Mouse (Mus musculus) G1E (cell line): ENCODE data around the gene Hikeshi. TPM values are rescaled to one million over a fixed set of nuclear protein-coding genes. Genes with fewer than 3 reads are reported as not detected.
A peak's percentile ranks its signal among the peaks of the same experiment; 100 is the strongest.

Experiments
- ATAC-seq: 2 replicates; pipeline ENCODE4 v1.8.0; 2016; ENCODE audit warnings: mild to moderate bottlenecking; ENCODE audit not compliant: insufficient number of reproducible peaks, poor library complexity, low FRiP score, severe bottlenecking; ENCODE audit errors: extremely low read depth
- DNase-seq: peaks from one replicate; pipeline ENCODE4 v3.0.0; 2012; ENCODE audit warnings: low spot score
- H3K27me3 ChIP-seq: 2 replicates; pipeline ENCODE4 v1.6.1; 2012; ENCODE audit warnings: mild to moderate bottlenecking, low read length, inconsistent platforms; ENCODE audit not compliant: insufficient read depth
- H3K36me3 ChIP-seq: replicated peaks from 2 replicates; pipeline ENCODE3; 2012; ENCODE audit warnings: mild to moderate bottlenecking, inconsistent platforms
- H3K4me1 ChIP-seq: 2 replicates; pipeline ENCODE4 v1.6.1; 2012; ENCODE audit warnings: low read depth, low read length, inconsistent platforms, mixed read lengths; ENCODE audit not compliant: insufficient read depth
- H3K4me3 ChIP-seq: 2 replicates; pipeline ENCODE4 v1.5.1; 2012; ENCODE audit warnings: low read depth, mild to moderate bottlenecking, inconsistent platforms, low read length, moderate library complexity, mixed read lengths
- H3K9me3 ChIP-seq: replicated peaks from 2 replicates; pipeline ENCODE4 v1.6.1; 2012; ENCODE audit warnings: inconsistent platforms
- CTCF ChIP-seq: IDR thresholded peaks from 2 replicates; pipeline ENCODE4 v1.5.1; 2012; ENCODE audit warnings: low read depth, low read length, inconsistent platforms, mixed read lengths
- GATA1 ChIP-seq: IDR thresholded peaks from 2 replicates; pipeline ENCODE4 v1.6.1; 2012; ENCODE audit warnings: borderline replicate concordance, low read length, inconsistent platforms, mixed read lengths
- GATA2 ChIP-seq: IDR thresholded peaks from 2 replicates; pipeline ENCODE4 v1.6.1; 2012; ENCODE audit warnings: low read depth, low read length, inconsistent platforms, borderline replicate concordance
- POLR2AphosphoS5 ChIP-seq: IDR thresholded peaks from 2 replicates; pipeline ENCODE4 v1.6.1; 2012; ENCODE audit warnings: low read depth, low read length, inconsistent platforms; ENCODE audit not compliant: insufficient replicate concordance
- TAL1 ChIP-seq: conservative IDR thresholded peaks from 2 replicates; pipeline ENCODE4 v1.6.1; 2012; ENCODE audit warnings: low read depth, low read length, inconsistent platforms, mixed read lengths
- polyA plus RNA-seq: library from polyadenylated mRNA; stranded (reverse); fragments of >175 nt; gene quantifications from 2 replicates; pipeline ENCODE4 v1.2.3, GENCODE M21; 2012
- total RNA-seq, 2 experiments: library from RNA; stranded (forward) in 1 of 2; stranded (reverse) in 1 of 2; fragments of 200-1000 nt in 1 of 2; fragments of >200 nt in 1 of 2; fragmentation: Nextera tagmentation in 1 of 2; gene quantifications; 2 replicates each; pipeline ENCODE4 v1.2.3; 2014 to 2017

Hikeshi gene
- total RNA-seq (2014; fragmentation: Nextera tagmentation) (69.9 and 118 TPM in 2 replicates), total RNA-seq (2017) (212 and 255 TPM in 2 replicates), polyA plus RNA-seq (44.1 and 50.0 TPM in 2 replicates)

- TF ChIP-seq CTCF (no peak), GATA2 (no peak), TAL1 (no peak), GATA1 (no peak), POLR2AphosphoS5 (no peak)
- peak; percentile 80 for DNase-seq
- Histone ChIP-seq H3K36me3 (peaks cover 11% of the 10 kb centered on the region), H3K4me1 (peaks cover 19% of the 10 kb centered on the region), H3K9me3 (no peaks in the 10 kb centered on the region), H3K27me3 (no peaks in the 10 kb centered on the region), H3K4me3 (peak within 1 kb of the TSS; percentile 92)
- ATAC-seq = peak; percentile 98
Measured at GRCm38 (mm10) chr7:89940571-89941463, at the start of gene Hikeshi. TSS of gene Hikeshi (minus strand) at chr7:89941204.

DNA sequence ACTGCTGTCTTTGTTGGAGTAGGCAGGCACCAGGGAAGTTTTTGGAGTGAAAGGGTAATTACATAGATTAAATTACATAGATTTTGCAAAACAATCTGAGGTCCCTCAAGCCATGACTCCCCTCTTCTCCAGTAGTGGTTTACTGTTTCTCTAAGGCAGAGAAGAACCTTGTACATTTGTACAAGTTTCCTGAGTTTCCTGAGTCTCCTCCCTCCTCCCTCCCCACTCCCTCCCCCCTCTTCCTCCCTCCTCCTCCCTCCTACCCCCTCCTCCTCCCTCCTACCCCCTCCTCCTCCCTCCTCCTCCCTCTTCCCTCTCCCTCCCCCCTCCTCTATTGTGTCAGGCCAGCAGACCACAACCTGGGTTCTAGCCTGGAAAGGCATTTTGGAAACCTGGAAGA lies 43.4 kb upstream of the Hikeshi start:
- no peak for ATAC-seq
- DNase-seq = no peak
- no peak for TF ChIP-seq GATA1
- TF ChIP-seq TAL1 = no peak

DNA sequence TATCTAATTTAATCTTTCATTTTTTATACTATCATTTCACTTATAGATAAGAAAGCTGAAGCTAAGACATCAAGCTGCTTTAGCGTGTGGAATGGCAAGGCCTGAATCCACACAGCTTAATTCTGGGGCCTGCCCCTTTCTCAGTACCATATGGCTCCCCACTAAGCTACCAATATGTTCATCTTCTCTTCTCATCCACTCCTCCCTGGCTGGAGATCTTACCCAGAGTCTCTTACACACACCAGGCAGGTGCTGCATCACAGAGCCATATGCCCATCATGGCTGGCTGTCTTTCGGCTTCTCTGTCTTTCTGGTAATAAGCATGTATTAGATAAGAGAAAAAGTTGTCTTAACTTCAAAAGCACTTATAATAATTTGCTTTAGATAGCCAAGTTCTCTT lies 42.4 kb upstream of the Hikeshi start:
- ATAC-seq = no peak
- no peak for TF ChIP-seq GATA2
- TF ChIP-seq CTCF = no peak
- no peak for TF ChIP-seq POLR2AphosphoS5
- TF ChIP-seq GATA1 = no peak
- TF ChIP-seq TAL1 = no peak
- no peak overlapping the region for H3K4me3 ChIP-seq
- no peak for DNase-seq
- H3K9me3 ChIP-seq = no peaks in the 10 kb centered on the region
- H3K27me3 ChIP-seq = no peaks in the 10 kb centered on the region
- H3K36me3 ChIP-seq = peaks cover 3% of the 10 kb centered on the region
- H3K4me1 ChIP-seq = peaks cover 6% of the 10 kb centered on the region

More for the DNA sequence above, 43.4 kb upstream of the Hikeshi start:
- Histone ChIP-seq H3K36me3 (no peaks in the 10 kb centered on the region), H3K9me3 (no peaks in the 10 kb centered on the region), H3K27me3 (0 out of 2 replicates have a peak, but pooled peaks cover under 1% of the 10 kb centered on the region), H3K4me3 (no peak overlapping the region), H3K4me1 (peaks cover 2% of the 10 kb centered on the region)

- H3K4me1 ChIP-seq = peaks cover 8% of the 10 kb centered on the region
- ATAC-seq = no peak
- DNase-seq = no peak
- no peaks in the 10 kb centered on the region for H3K27me3 ChIP-seq
- H3K4me3 ChIP-seq = peak overlapping the region; percentile 87
- no peak for TF ChIP-seq TAL1
- TF ChIP-seq GATA1 = no peak
- TF ChIP-seq POLR2AphosphoS5 = no peak
- TF ChIP-seq GATA2 = no peak
- no peak for TF ChIP-seq CTCF
- H3K9me3 ChIP-seq = no peaks in the 10 kb centered on the region
- H3K36me3 ChIP-seq = peaks cover 12% of the 10 kb centered on the region
Measured at GRCm38 (mm10) chr7:89981557-89981956, 40.6 kb upstream of the Hikeshi start.

DNA sequence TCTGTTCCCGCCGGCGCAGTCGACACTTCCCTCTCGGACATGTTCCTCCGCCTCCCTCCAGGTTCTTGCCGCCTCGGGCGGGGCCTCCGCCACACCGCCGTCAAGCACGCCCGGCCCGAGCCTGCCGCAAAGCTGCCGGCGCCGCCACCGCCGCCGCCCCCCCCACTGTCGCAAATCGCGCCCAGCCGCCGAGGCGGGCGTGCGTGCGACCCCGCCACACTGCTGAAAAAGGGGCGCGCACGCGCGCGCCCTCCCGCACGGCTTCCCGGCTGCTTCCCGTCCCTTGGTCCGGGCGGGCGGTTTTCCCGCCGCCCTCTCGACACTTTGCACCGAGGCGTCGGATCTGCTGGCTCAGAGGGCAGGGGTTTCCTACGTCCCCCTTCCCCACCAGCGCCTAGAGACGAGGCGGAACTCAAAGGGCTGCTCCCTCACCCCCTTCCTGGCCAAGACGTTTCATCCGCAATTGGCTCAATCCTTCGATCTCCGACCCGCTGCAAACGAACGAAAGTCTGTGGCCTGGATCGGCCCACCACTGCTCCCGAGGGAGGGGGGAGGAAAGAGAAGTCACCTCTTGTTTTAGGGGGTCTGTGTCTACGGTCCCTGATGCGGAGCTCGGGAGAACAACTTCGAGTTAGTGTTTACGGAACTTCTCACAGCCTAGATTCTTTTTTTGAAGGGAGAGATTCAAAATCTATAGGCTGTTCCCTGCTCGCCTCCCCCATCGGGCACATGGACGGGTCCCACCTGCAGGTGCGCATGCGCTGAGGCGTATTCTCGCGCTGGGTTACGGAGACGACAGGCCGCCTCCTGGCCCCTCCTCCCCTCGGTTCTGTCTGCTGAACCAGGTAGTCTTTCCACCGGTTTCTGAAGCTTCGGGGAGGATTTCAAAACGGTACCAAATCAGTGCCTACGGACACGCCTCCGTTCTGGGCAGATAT lies 39.8 kb upstream of the Hikeshi start, which contains the start of gene Eed:
TSS of gene Eed (minus strand) at position 499 of the 938 bp plus-strand sequence.
- peaks cover 20% of the 10 kb centered on the region for H3K36me3 ChIP-seq
- H3K9me3 ChIP-seq = no peaks in the 10 kb centered on the region
- no peaks in the 10 kb centered on the region for H3K27me3 ChIP-seq
- ATAC-seq (peak; percentile 74), DNase-seq (peak; percentile 85)
- H3K4me3 ChIP-seq = peak within 1 kb of the TSS; percentile 87
- peaks cover 8% of the 10 kb centered on the region for H3K4me1 ChIP-seq
- TF ChIP-seq TAL1 (no peak), GATA1 (no peak), GATA2 (no peak), POLR2AphosphoS5 (no peak)

- DNase-seq (no peak), ATAC-seq (no peak; the same call in 1 of the 2 replicates)
- peak overlapping the region; percentile 87 for H3K4me3 ChIP-seq
- TF ChIP-seq GATA2 = no peak
- no peak for TF ChIP-seq POLR2AphosphoS5
- H3K36me3 ChIP-seq = peaks cover 26% of the 10 kb centered on the region
- H3K27me3 ChIP-seq = no peaks in the 10 kb centered on the region
- peaks cover 8% of the 10 kb centered on the region for H3K4me1 ChIP-seq
- no peaks in the 10 kb centered on the region for H3K9me3 ChIP-seq
Measured at GRCm38 (mm10) chr7:89980133-89980484, 39.1 kb upstream of the Hikeshi start.
